Mouse (Mus musculus) cortical plate, adult 2 months (tissue): ENCODE data around the gene Ddo. TPM values are rescaled to one million over a fixed set of nuclear protein-coding genes. Genes with fewer than 3 reads are reported as not detected.

ENCODE experiments used
- H3K27ac ChIP-seq: fragments of 200-500 bp; 2 replicates; pipeline ENCODE4 v1.5.1; 2012; ENCODE audit warnings: low read length, control low read depth, inconsistent platforms; ENCODE audit not compliant: insufficient read depth
- H3K4me1 ChIP-seq: fragments of 200-500 bp; 2 replicates; pipeline ENCODE4 v1.6.1; 2011; ENCODE audit warnings: low read length; ENCODE audit not compliant: control insufficient read depth, insufficient read depth
- H3K4me3 ChIP-seq: fragments of 200-500 bp; 2 replicates; pipeline ENCODE4 v1.5.1; 2011; ENCODE audit warnings: mild to moderate bottlenecking, low read length, control low read depth; ENCODE audit not compliant: insufficient read depth
- CTCF ChIP-seq: fragments of 200-500 bp; IDR thresholded peaks from 2 replicates; pipeline ENCODE4 v1.5.1; 2011; ENCODE audit warnings: mild to moderate bottlenecking, control low read depth, low read length; ENCODE audit not compliant: insufficient read depth; ENCODE audit errors: extremely low read depth
- POLR2A ChIP-seq: fragments of 200-500 bp; IDR thresholded peaks from 2 replicates; pipeline ENCODE4 v1.6.1; 2011; ENCODE audit warnings: mild to moderate bottlenecking, low read length, control low read depth; ENCODE audit not compliant: insufficient read depth; ENCODE audit errors: extremely low read depth
- polyA plus RNA-seq: library from polyadenylated mRNA; depleted of rRNA; stranded (reverse); fragments of >200 nt; gene quantifications from 2 replicates; pipeline ENCODE4 v1.2.3, GENCODE M21; 2012

The Ddo gene
- polyA plus RNA-seq, 1 experiment, result 8.4 TPM

DNA sequence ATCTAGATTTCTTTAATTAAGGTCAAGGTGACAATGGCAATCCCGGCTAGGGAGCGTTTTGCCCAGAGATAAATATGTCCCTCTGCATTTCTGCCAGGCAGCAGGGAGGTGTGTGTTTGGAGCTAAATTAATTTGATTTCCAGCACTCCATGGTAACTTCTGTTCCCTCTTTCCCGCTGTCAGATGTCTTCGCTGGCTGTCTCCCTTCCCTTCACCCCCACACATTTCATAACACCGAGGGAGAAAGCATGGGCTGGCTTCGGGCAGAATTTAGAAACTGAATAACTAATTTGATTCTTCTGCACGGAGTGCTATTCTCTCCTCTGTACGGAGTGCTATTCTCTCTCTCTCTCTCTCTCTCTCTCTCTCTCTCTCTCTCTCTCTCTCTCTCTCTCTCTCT lies 52.7 kb downstream of the Ddo start:
- TF ChIP-seq CTCF (no peak), POLR2A (0 out of 2 replicates have a peak, but pooled peaks have one; percentile 18)
- H3K4me3 ChIP-seq, result no peak overlapping the region; the same call in 1 of the 2 replicates
- peak overlapping the region; percentile 99 for H3K27ac ChIP-seq
- peaks cover 7% of the 10 kb centered on the region for H3K4me1 ChIP-seq

DNA sequence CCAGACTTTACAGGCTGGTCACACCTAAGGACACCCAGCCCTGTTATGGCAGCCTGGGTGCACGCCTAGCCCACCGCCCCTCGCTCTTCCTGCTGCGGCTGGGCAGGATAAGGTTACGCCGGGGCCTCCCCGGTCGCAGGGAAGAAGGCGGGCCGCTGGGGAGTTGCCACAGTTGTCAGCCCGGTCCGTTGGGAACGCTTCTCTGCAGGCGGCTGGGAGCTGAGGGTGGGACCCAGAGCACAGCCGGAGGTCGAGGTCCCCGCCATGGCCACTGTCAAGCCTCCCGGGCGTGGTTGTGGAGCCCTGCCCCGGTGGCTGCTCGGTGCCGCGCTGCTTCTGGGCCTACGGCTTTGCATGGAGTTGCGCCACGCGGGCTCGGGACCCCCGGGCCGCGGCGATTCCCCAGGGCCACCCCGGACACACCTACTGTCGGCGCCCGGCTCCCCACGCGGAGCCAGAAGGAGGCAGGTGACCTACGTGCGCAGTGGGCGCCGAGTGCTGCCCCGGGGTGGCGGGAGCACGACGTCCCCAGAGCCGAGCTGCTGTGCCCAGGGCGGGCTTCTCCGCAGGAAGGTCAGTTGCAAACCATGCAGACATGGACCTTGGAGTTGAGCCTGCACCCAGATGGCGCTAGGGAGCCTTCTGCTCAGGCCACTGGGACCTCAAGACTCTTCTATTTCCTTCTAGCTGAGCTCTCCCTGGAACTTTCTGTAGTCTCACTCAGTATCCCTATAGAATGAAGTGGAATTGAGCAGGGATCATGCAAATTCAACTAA lies 53.5 kb downstream of the Ddo start, which contains the start of gene Mettl24:
Gene Mettl24, plus strand, starts transcription at position 191 of the 776 bp plus-strand sequence.
- peak within 1 kb of the TSS; percentile 4; the same call in 1 of the 2 replicates for H3K4me3 ChIP-seq
- H3K27ac ChIP-seq, result peak within 1 kb of the TSS; percentile 99
- no peak for TF ChIP-seq POLR2A
- TF ChIP-seq CTCF, result peak; percentile 47
- H3K4me1 ChIP-seq, result peaks cover 13% of the 10 kb centered on the region

DNA sequence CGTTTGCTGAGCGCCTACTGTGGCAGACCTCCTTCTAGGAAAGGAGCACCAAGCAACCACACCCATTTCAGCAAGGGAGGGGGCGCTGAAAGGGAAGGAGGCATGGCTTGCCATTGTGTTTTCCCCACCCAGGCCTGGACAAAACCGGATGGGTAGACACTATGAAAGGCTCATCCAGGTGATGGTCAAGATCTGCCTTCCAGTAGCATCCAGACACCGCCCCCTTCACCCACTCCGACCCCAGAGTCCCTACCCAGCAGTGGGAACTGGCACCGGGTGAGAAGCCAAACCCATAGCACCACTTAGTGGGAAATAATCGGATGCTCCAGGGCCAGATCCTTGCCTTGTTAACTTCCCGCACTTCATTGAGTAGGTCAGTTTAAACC lies 54.0 kb downstream of the Ddo start:
- peak overlapping the region; percentile 4; the same call in 1 of the 2 replicates for H3K4me3 ChIP-seq
- no peak; the same call in 1 of the 2 replicates for TF ChIP-seq POLR2A
- no peak for TF ChIP-seq CTCF
- peak overlapping the region; percentile 99 for H3K27ac ChIP-seq
- H3K4me1 ChIP-seq, result peaks cover 13% of the 10 kb centered on the region

DNA sequence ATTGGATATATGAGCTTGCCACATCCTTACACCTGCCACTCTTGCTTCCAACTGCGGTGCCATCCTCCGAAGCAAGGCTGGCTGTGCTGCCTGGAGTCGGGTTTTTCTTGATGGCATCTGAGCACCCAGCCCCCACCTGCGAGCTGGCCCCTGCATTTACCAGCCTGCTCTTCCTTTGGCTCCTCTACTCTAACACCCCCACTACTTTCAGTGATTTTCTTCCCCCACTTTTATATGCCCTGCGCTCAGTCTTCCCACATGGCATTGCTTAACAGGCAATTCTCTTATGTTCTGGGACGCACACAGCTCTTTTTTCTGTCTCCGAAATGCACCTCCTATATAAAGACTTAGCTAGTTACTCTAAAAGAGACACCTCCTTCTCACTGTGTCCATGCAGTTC lies 54.5 kb downstream of the Ddo start:
- Histone ChIP-seq H3K4me1 (peaks cover 13% of the 10 kb centered on the region), H3K27ac (peak overlapping the region; percentile 99), H3K4me3 (no peak overlapping the region)

DNA sequence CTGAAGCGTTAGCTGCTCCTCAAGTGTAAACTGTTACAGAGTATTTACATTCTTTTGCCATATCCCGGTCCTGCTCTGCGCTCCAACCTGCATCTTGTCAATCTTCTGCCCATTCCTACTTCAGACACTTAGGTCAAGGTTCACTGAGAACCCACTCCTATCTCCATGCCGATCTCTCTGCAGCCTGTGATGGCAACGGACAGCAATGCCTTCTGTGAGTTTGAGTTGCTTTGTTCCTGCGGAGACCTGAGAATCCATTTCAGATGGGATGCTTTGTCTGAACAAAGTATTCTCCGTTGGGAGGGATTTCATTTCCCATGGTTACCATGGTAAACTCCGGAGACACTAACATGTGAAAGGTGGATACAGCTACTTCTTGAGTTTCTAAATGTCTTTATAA lies 55.8 kb downstream of the Ddo start:
- H3K4me1 ChIP-seq, result peaks cover 13% of the 10 kb centered on the region
- no peak overlapping the region for H3K27ac ChIP-seq
- TF ChIP-seq POLR2A (no peak), CTCF (no peak)
- H3K4me3 ChIP-seq, result no peak overlapping the region

More for the DNA sequence above, 54.5 kb downstream of the Ddo start:
- TF ChIP-seq CTCF (no peak), POLR2A (peak; percentile 37; the same call in 1 of the 2 replicates)

DNA sequence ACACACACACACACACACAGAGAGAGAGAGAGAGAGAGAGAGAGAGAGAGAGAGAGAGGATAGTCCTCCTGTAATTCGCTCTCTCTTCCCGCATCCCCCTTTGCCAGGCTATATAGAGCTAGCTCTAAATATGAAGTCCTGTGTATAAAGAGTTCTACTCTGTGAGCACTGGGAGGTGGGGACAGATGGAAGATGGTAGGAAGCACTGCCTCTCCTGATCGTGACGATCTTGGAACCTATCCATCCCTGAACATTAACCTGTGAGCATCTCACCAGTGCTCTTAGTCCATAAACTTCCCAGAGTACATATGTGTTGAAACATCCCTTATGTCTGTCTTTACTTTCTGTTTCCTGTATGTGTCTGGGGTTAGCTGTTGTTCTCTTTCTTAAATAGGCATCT lies 57.2 kb downstream of the Ddo start:
- H3K27ac ChIP-seq, result peak overlapping the region; percentile 90; the same call in 1 of the 2 replicates
- H3K4me1 ChIP-seq, result peaks cover 10% of the 10 kb centered on the region
- H3K4me3 ChIP-seq, result no peak overlapping the region
- TF ChIP-seq CTCF (no peak), POLR2A (no peak)

DNA sequence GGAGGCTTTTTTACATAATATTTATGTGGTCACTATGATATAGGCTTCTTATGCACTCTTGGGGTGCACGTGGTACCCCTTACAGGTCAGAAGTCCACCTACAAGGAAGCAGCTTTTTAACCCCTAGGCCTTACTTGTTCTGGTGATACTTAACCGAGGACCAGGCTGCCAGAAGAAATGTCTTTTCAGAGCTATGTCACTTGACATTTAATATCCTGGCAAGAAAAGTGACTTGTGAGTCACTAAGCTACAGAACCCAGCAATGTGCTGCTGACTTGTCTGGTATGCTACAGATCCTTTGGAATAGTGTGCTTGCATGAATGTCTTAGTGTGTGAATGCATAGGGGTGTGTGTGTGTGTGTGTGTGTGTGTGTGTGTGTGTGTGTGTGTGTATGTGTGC lies 57.6 kb downstream of the Ddo start:
- no peak for TF ChIP-seq CTCF
- TF ChIP-seq POLR2A, result no peak
- peaks cover 8% of the 10 kb centered on the region for H3K4me1 ChIP-seq
- H3K27ac ChIP-seq, result peak overlapping the region; percentile 90

DNA sequence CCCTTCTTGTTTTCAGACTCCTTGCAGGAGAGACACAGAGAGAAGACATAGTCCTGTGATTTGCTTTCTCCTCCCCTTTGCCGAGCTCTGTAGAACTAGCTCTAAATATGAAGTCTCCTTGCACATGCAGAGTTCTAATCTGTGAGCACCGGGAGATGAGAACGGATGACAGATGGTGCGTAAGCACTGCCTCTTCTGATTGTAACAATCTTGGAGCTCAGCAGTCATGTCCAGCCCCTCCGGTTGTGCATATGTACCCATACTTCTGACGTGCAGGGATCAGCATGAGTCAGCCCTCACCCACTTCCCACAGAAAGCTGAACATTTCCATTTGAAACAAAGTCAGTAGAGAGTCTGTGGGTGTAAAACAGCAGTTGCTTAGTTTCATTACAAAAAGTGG lies 58.5 kb downstream of the Ddo start:
- peaks cover 8% of the 10 kb centered on the region for H3K4me1 ChIP-seq
- peak overlapping the region; percentile 90 for H3K27ac ChIP-seq
- peak; percentile 23; the same call in 1 of the 2 replicates for TF ChIP-seq POLR2A
- no peak for TF ChIP-seq CTCF
- no peak overlapping the region for H3K4me3 ChIP-seq

More for the DNA sequence above, 57.6 kb downstream of the Ddo start:
- no peak overlapping the region for H3K4me3 ChIP-seq

DNA sequence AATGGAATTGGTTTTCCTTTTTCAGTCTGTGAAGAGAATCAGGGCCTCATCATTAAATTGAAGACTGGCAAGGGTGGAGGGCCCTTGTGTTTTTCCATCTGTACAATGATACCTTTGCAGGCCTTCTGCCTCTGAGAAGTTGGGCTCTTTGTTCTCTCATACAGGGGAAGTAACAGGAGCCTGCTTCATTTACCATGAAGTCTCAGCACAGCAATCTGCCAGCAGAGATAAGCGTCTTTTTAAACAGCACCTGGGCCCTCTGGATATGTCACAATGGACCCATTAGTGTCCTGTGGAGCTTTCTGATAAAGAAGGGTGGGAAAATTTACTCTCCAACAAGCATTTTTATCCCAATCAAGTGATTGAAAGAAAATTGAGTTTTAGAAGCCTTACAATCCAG lies 59.1 kb downstream of the Ddo start:
- Histone ChIP-seq H3K27ac (peak overlapping the region; percentile 24; the same call in 1 of the 2 replicates), H3K4me1 (peaks cover 8% of the 10 kb centered on the region), H3K4me3 (no peak overlapping the region)
- TF ChIP-seq CTCF (no peak), POLR2A (no peak)

DNA sequence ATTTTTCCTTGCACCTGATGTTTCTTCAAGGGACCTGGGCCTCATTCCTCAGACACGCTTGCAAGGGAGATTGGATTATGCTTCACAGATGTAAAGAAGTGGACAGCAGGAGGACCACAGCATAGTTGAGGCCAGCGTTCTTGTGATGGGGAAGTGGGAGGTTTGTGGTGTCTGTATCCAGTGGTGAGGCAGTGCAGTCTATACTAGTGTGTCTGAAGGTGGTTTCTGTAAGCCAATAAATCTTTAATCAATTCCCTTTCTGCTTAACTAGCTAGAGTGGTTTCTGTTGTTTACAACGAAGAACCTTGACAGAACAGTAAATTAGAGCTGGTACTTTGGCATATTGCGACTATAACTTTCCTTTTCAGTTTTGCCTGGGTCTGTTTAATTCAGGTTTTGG lies 68.8 kb downstream of the Ddo start:
- Histone ChIP-seq H3K4me1 (peaks cover 2% of the 10 kb centered on the region), H3K27ac (no peak overlapping the region), H3K4me3 (no peak overlapping the region)
- TF ChIP-seq POLR2A, result no peak
- TF ChIP-seq CTCF, result no peak
